Mouse (Mus musculus): ENCODE data around the gene Atf3.

Gene Atf3

DNA sequence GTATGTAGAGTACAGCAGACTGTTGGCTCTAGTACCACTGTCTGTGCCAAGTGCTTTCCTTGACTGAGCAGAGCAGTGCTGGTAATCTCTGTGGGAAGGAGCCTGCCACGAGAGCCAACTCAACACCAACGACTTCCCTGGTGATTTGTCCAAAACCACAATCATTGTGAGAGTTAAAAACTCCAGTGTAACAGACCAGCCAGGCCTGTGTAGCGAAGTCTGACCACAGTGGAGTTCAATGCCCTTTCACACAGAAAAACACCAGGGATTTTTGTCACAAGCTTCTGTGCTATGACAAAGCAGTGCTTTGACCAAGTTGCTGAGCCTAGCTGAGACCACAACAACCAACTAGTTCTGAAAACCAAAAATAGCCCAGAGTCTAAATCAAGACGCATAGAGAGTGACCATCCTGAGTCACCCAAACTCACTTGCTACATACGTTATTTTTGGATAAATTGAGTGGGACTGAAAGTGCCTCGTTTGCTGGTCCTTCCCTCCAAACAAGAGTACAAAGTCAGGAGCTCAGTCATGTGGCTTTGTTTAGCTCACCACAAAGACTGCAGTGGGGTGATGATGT is 12.6 kb upstream of the Atf3 start:
- peak; percentile 66 for DNase-seq (ENCODE audit: extremely low read depth, insufficient read length, low spot score)

DNA sequence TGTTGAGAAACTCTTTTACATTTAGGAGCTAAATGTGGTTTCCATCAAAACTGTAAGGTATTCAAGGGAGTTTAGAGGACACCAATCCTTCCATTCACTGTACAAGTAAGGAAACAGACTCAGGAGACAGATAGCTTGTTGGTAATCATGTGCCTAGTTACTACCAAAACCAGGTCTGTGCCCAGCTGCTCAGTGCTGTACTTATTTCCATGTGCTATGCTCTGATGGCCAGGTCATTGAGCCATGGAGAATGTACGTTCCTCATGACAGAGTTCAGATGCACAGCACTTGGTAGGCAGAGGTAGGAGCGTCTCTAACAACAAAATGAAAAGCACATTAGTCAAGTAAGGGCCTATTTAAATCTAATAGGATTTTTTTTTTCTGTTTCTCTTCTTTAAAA is 8.7 kb upstream of the Atf3 start:
- DNase-seq (ENCODE audit: extremely low read depth, insufficient read length, low spot score), result no peak

DNA sequence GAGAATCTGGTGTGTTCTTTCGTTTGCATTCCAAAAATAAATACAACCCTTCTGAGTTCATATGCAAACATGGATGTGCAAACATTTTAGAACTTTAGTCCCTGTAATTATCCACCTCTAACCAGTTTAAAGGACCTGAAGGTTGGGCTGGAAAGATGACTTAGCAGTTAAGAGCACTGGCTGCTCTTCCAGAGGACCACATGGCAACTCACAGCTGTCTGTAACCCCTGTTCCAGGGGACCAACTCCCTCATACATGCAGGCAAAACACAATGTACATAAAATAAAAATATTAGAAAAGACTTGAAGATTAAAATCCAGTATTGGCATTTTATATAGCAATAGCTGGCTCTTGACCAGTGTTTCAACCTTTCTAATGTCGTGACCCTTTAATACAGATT is 7.9 kb upstream of the Atf3 start:
- no peak for DNase-seq (ENCODE audit: extremely low read depth, insufficient read length, low spot score)

DNA sequence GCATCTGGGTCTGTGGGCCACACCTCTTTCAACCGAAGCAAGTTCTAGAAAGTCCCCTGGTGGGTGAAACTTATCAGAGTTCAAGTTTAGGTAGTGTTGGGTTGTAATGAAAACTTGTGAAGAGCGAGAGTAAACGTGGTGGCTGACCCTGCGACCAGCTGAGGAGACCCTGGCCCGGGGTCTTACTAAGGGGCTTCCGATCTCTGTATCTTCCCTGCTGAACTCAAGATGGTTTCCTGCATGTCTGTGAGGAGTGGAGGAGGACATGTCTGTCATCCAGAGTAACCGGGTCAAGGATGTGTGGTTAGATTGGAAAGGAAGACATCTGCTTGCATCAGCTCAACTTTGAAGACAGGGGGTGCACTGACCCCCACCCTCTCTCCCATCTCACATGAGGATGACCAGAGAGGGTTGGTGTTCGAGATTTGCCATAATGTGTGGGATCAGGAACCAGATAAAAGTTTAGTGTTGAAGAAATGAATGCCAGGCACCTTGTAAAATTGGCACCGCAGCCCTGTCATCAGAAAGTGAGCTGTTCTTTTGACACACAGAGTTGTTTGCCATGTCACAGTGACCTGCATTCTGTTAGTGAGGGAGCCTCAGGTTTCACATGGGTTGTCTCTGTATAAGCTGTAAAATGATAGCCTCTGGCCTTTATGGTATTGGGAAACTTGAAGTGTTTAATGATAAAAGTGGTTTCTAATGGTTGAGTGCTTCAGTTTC is 7.3 kb upstream of the Atf3 start:
- DNase-seq (ENCODE audit: extremely low read depth, insufficient read length, low spot score), result no peak

DNA sequence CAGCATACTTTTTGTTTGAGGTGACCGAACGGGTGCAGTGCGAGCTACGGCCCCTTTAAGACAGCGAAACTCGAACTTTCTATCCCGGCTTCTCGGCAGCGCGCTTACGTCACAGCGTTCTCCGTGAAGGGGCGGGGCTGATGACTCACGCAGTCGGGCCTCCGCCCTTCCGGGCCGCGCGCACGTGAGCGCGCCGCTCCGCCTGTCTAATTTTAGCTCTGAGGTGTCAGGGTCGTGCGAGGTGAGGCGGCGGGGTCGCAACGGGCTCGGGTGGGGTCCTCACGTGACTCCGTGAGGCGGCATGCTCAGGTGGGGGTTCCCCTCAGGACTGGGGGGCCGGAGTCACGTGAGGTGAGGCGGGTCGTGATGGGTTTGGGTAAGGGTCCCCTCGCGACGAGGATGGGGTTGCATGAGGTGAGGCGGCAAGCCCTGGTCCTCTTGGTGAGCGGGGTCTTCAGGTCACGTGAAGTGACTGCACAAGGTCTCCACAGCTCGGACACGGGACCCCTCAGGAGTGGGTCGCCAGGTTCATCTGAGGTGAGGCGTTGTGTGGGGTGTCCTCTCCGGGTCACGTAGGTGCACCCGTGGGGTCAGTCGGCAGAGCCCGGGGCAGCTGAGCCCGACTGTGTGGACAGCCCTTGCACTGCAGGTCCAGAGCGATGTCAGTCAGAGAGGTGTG is 6.6 kb upstream of the Atf3 start:
- peak; percentile 92 for DNase-seq (ENCODE audit: extremely low read depth, insufficient read length, low spot score)

DNA sequence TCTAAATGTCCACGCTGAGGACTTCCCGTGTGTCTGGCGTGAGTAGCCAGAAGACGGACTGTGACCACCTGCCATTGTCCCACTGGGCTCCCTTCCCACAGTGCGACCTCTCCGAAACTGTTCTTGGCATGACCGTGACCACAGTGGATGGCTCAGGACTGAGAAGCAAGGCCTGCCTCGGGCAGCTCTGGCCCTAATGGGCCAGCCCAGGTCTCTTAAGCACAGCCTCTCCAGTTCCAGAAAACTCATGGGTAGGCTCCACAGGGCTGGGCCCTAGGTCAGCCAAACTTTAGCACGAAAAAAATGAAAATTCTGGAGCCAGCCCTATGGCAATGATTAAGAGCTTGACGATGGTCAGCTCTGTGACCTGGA is 6.1 kb upstream of the Atf3 start:
- no peak for DNase-seq (ENCODE audit: extremely low read depth, insufficient read length, low spot score)

DNA sequence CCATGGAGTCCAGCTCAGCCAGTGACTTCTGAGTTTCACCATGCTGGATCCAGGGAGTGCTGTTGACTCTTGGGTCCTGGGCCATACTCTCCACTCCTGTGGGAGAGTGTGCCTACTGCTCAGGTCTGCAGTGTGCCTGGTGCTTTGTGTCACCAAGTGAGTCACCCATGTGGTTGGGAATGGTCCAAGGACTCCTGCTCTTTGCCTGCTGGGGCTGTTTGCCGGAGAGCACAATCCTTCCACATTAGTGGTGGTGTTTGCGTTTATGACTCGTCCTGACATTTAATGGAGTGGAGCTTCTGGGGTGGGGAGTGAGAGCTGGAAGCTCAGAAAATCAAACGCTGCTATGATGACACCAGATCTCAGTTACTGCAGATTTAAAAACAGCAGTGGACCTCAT is 4.2 kb upstream of the Atf3 start:
- DNase-seq (ENCODE audit: extremely low read depth, insufficient read length, low spot score), result peak; percentile 75

DNA sequence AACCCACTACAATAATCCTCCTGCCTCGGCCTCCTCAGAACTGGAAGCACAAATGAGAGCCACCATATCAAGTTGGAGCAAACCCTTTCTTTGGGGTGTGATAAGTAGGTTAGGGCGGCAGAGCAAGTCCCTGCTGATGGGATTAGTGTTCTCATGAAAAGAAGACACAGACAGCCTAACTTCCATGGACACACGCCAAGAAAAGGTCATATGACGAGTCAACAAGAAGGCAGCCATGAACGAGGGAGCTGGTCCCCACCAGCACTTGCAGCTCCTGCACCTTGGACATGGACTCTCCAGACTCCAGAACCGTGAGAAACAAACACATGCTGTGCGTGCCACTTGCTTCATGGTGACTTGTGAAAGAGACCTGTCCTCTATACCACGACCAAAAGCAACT is 2.7 kb upstream of the Atf3 start:
- no peak for DNase-seq (ENCODE audit: extremely low read depth, insufficient read length, low spot score)

DNA sequence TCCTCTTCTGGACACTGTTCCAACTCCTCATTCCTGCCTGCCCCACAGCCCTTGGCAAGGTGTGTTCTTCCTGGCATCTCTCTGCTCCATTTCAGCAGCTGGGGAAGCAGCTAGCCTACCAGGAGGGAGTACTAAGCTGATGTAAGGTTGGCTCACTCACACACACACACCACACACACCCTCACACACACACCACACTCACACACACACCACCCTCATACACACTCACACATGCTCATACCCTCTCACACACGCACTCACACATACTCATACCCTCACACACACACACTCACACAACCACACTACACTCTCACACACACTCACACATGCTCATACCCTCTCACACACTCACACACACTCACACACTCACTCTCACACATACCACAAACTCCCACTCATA is 1.9 kb upstream of the Atf3 start:
- peak; percentile 24 for DNase-seq (ENCODE audit: extremely low read depth, insufficient read length, low spot score)

DNA sequence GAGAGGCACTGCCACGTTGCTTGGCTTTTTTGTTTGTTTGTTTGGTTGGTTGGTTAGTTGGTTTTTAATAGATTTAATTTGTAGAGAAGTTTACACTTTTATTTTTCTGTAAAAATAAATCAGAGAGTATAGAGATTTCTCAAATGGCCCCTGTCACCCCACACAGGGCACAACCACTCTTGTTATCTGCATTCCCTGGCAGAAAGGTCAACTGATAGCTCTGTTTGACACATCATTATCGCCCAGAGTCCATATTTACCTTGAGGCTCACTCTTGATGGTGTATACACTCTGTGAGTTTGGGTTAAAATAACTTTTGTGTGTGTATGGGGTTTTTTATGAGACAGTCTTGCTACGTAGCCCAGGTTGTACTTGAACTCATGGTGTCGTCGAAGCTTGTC is 744 bp upstream of the Atf3 start:
- DNase-seq (ENCODE audit: extremely low read depth, insufficient read length, low spot score), result no peak

DNA sequence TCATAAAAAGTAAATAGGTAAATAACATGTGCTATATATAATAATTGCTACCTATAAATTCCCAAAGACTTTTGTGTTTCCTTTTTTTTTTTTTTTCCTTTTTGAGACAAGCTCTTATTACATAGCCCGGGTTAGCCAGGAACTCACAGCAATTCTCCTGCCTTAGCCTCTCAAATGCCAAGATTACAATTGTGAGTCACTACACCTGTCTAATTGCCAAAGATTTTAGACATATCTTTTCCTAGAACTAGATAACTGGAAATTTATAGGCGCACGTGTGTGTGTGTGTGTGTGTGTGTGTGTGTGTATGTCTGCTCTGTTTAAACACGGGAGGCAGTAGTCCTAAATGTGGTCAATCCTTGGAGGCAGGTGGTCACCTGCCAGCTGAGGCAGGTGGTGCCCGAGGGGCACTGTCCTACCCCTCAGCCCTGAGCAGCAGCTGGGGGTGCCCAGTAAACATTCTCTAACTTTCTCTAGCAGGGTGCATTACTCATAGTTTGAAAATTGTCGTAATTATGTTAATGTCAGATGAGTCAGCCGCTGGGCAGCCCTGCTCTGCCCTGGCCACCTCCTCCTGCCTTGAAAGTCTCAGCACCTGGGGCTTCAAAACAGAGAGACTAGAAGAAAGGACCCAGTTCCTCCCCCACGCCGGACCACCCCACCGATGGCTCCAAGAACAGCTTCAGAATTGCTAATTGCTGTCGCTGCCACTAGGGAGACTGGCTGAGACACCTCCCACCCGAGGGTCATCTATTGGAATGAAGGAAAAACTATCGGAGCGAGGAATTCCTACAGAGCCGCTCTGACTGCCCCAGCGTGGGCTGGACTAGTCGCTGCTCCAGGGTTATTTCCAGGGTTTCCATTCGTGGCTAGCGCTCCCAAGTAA is 1.8 kb downstream of the Atf3 start:
- DNase-seq (ENCODE audit: extremely low read depth, insufficient read length, low spot score), result peak; percentile 74

DNA sequence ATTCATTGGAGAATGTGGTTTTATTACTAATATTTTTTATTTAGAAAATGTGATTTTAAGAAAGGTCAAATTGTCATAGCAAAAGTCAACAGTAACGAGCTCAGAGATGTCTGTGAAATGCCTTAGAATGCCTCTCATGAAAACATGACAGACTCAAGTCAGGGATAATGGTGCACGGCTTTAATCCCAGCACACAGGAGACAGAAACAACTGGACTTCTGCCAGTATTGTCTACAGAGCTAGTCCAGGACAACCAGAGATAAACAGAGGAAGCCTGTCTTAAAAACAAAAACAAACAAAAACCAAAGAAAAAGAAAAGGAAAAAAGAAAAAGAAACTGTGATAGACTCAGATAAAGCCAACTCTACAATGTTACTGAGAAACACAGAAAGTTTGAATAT is 6.7 kb downstream of the Atf3 start:
- no peak for DNase-seq (ENCODE audit: extremely low read depth, insufficient read length, low spot score)

DNA sequence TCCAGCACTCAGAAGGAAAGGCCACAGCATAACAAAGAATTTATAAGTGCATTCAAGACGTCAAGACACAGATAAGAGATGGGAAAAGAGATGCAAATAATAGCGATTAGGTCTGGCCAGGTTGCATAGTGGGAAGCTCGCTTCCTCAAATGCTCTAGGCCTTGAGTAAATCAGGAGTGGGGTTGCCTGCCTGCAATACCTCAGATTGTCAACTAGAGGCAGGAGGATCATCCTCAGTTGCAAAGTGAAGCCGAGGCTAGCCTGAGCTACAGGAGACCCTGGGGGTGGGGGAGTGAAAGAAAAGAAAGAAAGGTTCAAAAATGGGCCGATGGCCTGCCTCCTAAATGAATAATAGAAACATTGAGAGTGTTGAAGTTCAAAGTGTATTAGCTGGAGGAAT is 12.0 kb downstream of the Atf3 start:
- DNase-seq (ENCODE audit: extremely low read depth, insufficient read length, low spot score), result no peak

DNA sequence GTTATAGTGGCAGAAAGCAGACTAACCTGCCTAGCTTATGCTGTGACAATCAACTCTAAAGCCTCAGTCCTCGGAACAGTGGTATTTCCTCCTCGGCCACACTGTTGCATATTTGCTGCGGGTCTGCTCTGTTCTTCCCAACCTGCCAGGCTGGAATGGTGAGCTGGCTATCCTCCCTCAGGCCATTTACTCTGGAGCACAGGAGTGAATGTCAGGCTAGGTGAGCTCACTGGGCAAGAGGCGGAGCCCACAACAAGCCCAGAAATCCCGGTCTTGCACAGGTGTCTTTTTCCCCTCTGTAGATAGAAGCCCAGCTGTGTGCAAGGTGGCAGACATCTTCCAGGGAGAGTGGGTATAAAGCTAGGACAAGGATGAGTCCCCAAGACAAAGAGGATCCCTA is 13.0 kb downstream of the Atf3 start:
- DNase-seq (ENCODE audit: extremely low read depth, insufficient read length, low spot score), result no peak

DNA sequence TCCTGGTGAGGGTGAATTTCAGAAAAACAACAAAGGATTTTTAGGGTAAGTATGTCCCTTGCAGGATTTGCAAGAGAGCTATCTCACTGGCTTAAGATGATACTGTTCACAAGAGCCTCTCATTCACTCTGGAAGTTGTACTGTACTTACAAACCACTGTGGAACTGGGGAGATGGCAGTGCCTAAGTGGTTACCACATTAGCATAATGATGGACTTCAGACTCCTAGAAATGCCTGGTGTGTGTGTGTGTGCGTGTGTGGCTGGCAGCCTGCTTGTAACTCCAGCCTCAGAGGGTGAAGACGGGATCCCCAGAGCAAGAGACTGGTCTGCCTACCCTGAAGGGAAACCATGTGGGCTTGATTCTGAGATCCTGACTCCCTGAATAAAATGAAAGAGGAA is 14.3 kb downstream of the Atf3 start:
- no peak for DNase-seq (ENCODE audit: extremely low read depth, insufficient read length, low spot score)

DNA sequence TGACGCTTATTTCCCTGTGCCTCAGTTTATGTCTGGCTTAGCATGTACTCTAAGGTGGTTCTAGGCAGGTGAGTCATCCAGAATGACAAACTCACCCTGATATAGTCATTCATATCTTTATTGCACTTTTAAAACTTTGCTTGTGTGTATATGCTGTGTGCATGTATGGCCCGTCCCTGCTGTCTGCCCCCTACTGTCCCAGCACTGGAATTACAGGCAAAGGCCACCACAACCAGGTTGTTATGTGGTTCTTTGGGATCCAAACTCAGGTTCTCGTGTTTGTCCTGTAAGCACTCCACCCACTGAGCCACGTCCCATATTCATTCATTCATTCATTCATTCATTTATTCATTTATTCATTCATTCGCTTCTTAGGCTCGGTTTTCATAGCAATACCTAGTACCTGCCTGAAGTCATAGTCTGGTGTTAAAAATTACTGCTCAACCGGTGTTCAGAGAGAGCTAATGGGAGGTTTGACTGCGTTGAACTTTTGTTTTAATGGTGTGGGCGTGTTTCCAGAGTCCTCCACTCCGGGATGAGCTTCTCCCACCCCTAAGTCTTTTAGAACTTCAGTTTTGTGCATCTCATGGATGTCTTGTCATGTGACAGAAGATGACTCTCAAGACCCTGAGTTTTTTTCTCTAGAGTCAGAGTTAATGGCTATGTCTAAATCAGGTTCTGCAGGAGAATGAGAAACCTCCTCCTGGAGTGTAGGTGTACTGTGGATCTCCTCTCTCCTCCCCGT is 15.5 kb downstream of the Atf3 start:
- DNase-seq (ENCODE audit: extremely low read depth, insufficient read length, low spot score), result no peak

DNA sequence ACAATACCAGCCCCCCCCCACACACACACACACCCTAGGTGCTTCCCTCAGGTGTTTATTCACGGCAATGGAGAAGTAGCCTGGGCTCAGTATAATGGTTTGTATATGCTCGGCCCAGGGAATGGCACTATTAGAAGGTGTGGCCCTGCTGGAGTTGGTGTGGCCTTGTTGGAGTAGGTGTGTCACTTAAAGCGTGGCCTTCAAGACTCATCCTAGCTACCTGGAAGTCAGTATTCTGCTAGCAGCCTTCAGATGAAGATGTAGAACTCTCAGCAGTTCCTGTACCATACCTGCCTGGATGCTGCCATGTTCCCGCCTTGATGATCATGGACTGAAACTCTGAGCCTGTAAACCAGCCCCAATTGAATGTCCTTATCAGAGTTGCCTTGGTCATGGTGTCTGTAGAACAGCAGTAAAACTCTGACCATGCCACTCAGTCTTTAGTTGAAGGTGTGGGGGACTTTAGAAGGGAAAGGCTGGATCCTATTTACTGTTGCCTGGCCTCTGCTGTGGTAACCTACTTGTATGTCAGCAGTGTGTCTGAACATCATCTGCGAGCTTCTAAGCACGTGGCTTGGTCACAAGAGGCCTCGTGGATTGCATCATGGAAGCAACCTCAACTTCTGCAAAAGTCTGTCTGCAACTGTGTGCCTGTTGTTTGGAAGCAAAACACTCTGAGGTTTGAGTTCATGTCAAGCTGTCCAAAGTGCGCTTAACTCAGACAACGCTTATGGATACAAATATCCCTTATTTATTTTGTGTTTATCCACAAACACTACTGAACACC is 16.8 kb downstream of the Atf3 start:
- no peak for DNase-seq (ENCODE audit: extremely low read depth, insufficient read length, low spot score)

DNA sequence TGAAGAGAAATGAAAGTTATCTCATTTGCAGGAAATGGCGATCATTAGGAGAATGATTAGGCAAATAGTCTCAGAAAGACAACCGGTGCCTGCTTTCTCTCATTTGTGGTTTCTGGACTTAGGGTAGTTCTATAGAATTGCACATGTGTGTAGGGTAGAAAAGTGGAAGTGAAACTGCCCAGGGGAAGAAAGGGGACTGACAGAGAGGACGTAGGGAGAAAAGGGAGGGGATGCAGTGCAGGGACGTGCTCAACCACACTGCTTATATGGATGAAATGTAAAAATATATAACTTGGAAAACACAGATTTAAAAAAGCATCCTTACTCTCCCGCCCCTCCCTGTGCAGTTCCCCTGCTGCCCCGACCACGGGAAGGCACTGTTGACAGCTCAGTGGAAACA is 19.9 kb downstream of the Atf3 start:
- DNase-seq (ENCODE audit: extremely low read depth, insufficient read length, low spot score), result no peak

DNA sequence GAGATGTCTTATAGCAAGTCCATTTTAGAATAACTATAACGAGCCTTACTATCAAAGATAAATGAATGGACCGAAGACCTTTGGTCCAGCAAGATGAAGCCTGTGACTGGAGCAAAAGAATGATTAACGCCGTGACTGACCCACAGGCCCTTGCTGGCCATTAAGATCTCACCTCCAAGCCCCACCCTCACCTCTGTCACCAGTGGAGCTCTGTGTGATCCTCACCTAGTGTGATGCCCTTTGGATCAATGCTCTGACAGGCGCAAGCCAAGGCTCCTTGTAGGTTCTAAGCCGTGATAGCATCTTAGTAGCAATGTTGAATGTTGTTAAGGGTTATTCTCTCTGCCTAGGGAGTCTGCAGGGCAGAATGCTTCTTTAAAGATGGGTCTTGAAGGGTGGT is 21.8 kb downstream of the Atf3 start:
- no peak for DNase-seq (ENCODE audit: extremely low read depth, insufficient read length, low spot score)
